Mouse (Mus musculus): ENCODE results near the gene Fam120b. TPM values are rescaled to one million over a fixed set of nuclear protein-coding genes. Genes with fewer than 3 reads are reported as not detected.
"Not testable (repeated sequence)": the region's sequence is repeated elsewhere in the genome, so short reads cannot be mapped to it uniquely, and the experiment has no call there.

Fam120b gene
- total RNA-seq, 2 experiments from 2014 or later, result 33.4 to 34.9 TPM

DNA sequence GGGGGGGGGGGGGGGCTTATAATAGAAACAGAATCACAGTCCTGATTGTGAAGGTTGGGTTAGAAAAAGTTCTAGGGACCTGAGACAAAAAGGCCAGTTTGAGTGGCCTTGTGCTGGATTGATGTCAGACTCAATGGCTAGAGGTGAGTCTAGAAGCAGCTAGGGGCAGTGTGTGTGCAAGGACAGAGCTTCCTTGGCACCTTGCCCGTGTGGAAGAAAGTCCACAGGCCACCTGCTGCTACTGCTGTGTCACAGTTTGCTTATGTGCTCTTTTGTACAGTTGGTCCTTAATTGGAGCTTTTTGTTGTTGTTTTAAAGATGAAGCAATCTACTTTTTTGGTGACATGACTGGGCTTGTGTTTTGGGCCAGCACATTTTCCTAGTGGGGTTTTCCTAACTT, 33.9 kb downstream of the Fam120b start:
- DNase-seq (ENCODE audit: low spot score in 2 of 2), result no peak

DNA sequence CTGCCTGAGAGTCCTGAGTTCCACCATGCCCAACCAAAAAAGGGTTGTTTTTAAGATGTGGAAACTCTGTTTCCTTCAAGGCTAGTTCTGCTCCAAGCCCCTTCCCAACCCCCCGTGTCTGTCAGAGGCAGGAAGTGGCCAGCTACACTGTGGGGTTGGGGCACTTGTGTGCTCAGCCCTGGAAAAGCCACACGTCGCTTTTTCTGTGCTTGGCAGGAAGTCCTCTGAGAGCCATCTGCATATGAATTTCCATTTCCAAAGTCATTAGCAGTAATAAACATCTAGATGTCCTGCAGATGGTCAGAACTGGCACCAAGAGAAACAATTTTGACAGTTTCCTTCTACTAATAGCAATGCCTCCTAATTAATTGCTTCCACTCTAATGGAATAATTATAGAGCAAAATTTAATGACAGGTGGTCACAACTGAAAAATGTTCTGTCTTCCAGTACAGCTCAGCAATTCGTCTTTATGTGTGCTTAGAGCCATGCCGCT, 35.1 kb downstream of the Fam120b start:
- DNase-seq (ENCODE audit: low spot score in 2 of 2), result peak; percentile 24 to 77

DNA sequence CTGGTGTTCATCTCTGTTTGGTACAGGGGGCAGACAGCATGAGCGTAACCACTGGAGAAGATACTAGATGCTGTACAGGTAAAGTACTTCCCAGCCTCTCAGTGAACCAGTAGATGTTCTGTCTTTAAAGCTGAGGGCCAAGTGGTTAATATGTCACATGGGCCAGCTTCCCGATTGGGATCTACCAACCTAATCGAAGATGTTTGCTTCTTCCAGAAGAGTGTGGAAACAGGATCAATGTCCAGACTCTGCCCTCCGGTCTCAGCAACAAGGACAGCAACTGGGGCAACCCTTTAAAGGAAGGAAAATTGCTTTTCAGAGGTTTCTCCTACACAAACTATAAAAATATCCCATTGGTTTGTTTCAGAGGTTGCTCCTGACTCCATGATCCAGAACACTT, 35.5 kb downstream of the Fam120b start:
- DNase-seq (ENCODE audit: low spot score in 2 of 2), result no peak

DNA sequence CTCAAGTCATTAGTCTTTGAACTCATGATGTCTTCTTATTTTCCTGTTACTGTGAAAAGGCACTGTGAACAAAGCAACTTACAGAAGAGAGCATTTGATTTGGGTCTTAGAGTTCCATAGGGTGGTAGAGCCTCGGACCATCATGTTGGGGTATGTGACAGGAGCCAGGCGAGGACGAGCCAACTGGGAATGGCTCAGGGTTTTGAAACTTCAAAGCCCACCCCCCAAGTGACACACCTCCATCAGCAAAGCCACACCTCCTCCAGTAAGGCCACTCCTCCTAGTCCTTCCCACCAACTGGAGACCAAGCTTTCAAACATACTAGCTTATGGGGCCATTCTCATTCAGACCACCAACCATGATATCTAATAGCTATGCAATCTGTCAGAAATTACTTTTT, 36.0 kb downstream of the Fam120b start:
- no peak for DNase-seq (ENCODE audit: low spot score in 2 of 2)

DNA sequence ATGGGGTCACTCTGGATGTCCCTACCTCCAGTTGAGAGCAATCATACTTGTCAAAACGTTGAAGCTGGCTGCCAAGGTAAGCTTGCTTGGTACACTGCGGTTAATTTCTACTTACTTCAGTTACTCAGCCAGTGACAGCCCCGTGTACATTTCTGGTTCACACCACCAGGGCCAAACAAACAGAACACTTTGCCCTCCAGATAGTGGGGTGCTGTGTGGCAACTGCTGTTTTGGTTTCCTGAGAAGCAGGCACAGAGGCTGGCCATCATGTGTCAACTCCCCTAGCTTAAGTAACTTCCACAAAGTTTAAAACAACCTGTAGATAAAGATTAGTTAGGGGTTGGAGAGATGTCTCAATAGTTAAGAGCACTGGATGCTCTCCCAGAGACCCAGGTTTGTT, 38.7 kb downstream of the Fam120b start:
- DNase-seq (ENCODE audit: low spot score in 2 of 2), result no peak

- DNase-seq (ENCODE audit: low spot score in 2 of 2), result no peak
Observed at GRCm38 (mm10) chr17:15440067-15440462, 44.1 kb downstream of the Fam120b start.

DNA sequence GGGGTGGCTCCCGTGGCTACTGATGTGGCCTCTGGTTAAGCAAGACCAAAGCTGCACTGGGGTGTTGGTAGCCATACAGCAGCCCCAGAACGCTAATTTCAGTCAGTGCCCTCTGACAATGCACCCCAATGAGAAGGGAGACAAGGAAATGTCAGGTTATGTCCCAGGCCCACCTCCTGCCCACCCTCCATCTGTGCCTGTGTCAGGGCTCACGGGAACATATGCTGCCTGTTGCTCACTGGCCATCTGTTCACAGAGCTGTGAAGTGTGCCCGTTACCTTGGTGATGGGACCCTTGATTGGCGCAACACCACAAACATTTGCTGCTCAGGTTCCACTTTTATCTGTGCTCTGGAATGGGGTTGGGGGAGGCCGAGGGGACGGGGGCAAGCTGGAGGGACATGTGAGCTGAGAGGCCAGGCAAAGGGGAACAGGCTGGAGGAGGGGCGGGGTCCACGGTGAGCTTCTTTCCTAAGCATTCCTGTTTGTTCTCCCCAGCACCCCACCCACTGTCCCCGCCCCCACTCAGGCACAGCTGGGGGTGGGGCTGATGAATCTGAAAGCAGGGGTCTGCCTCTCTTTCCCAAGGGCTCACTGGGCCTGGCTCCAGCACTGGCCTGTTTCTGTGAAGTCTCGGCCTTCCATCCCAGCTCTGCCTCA, 44.6 kb downstream of the Fam120b start:
- DNase-seq (ENCODE audit: low spot score in 2 of 2), result peak; percentile 49 to 62

GRCm38 (mm10) chr17:15445421-15445820, 49.4 kb downstream of the Fam120b start:
- no peak for DNase-seq (ENCODE audit: low spot score in 2 of 2)

GRCm38 (mm10) chr17:15447831-15448230, 51.8 kb downstream of the Fam120b start:
- no peak for DNase-seq (ENCODE audit: low spot score in 2 of 2)

DNA sequence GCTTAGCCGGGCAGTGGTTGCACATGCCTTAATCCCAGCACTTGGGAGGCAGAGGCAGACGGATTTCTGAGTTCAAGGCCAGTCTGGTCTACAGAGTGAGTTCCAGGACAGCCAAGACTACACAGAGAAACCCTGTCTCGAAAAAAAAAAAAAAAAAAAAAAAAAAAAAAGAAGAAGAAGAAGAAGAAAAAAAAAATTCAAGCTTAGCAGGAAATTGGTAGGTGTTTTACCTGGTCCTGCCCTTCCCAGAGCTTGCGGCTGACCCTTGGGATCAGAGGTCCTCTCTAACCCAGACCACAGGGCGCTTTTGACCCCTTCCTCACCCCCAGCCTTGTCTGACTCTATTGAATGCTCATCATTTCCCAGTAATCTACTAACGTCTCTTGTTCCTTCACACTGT, 53.1 kb downstream of the Fam120b start:
- not testable (repeated sequence) for DNase-seq (ENCODE audit: low spot score in 2 of 2)

- no peak for DNase-seq (ENCODE audit: low spot score in 2 of 2)
Observed at GRCm38 (mm10) chr17:15449606-15450005, 53.6 kb downstream of the Fam120b start.

GRCm38 (mm10) chr17:15455203-15455602, 59.2 kb downstream of the Fam120b start:
- no peak for DNase-seq (ENCODE audit: low spot score in 2 of 2)

GRCm38 (mm10) chr17:15456595-15456994, 60.6 kb downstream of the Fam120b start:
- DNase-seq (ENCODE audit: low spot score in 2 of 2), result no peak

GRCm38 (mm10) chr17:15459761-15460160, 63.8 kb downstream of the Fam120b start:
- DNase-seq (ENCODE audit: low spot score in 2 of 2), result peak in 1 of 2 experiments; percentile 37

- DNase-seq (ENCODE audit: low spot score in 2 of 2), result no peak
Observed at GRCm38 (mm10) chr17:15461921-15462495, 66.0 kb downstream of the Fam120b start.

DNA sequence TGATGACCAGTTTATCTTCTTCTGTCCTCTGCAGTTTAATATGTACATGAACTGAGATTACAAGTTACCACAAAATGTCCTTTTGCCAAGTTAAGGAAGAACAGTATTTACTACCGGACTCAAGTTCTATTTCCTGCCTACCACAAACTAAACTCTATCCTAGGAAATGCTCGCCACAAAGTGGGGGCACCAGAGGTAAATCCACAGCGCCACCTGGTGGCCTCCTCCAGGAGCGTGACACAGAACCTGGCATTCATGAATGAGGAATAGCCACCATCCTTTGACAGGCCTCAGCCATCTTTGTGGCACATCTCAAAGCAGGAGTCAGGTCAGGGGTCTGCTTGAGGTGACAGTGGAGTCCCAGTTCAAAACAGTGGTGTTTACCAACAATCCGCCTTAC, 71.7 kb downstream of the Fam120b start:
- peak; percentile 60 to 69 for DNase-seq (ENCODE audit: low spot score in 2 of 2)

- DNase-seq (ENCODE audit: low spot score in 2 of 2), result no peak
Observed at GRCm38 (mm10) chr17:15472671-15473070, 76.7 kb downstream of the Fam120b start.

Other genes with a start within 250 kb of the Fam120b start
- 10 to 100 TPM; 10.6 to 12.3 TPM for gene Dll1, start 19.3 kb upstream of the Fam120b start, total RNA-seq (2021)
- 100 to 1,000 TPM; 127 to 134 TPM for gene Psmb1, start 103.5 kb downstream of the Fam120b start, total RNA-seq (2021)
- 10 to 100 TPM; 28.5 to 34.3 TPM for gene Tbp, start 103.7 kb downstream of the Fam120b start, total RNA-seq (2021)
- gene Pdcd2, start 131.1 kb downstream of the Fam120b start, total RNA-seq (2021), result 10 to 100 TPM; 15.1 to 20.0 TPM
- 1 to 10 TPM; 2.8 to 3.7 TPM for gene Prdm9, start 168.2 kb downstream of the Fam120b start, total RNA-seq (2021)

All from layer of hippocampus, postnatal 14 days (tissue).